Mouse (Mus musculus) effector memory CD4-positive, alpha-beta T cell, adult 5 months (primary cell): Measurements from ENCODE around the gene Msn. TPM values are rescaled to one million over a fixed set of nuclear protein-coding genes. Genes with fewer than 3 reads are reported as not detected.

ENCODE experiments used
- polyA plus RNA-seq: library from polyadenylated mRNA; unstranded; fragments of 100-300 nt; shearing (Covaris generic); gene quantifications from one replicate; pipeline ENCODE4 v1.2.1, GENCODE M21; 2017

The Msn gene
- 869 TPM for polyA plus RNA-seq

DNA sequence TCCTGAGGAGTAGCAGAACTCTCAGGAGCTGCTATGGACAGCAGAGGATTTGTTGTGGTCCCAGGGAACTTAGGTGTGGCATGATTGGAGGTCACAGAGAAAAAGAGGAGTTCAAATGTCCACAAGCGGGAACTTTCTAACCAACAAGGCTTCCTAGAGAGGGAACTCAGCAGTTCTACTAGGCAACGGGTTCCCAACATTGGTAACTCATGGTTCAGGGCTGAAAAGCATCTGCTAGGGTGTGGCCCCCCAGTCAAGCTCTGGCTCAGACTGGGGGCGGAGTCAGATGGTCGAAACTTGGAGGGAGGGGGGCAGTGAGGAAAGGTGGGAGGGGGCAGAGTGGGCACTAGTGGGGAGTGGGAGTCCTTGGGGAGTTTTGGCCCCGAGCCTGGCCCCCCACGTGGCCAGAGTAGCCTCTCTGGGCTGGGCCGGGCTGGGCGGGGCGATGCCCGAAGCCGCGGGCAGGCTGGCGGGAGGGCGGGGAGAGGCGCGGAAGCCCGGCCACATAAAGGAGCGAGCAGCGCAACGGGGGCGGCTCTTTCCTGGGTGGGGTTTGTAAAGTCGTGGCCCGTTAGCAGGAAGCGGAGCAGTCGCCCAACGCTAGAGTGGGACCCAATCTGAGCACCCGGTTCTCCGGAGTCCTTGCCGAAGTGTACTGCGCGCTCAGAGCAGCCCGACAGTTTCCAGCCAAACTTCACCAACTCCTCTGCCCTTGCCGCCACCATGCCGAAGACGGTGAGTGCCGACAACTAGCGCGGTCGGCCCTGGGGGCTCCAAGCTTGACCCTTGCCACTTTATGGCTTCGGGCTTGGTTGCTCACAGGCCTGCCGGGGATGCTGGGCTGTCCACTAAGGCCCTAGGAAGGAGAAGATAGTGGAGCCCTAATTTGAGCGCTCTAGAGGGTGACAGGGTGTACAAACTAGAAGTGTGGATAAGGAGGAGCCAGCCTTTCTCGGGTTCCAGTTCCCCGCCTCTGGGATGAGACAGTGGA, at the start of gene Msn:
TSS of gene Msn (plus strand) at position 534 of the 991 bp plus-strand sequence.

Other genes with a start within 250 kb of the Msn start
- 116 TPM for gene Las1l, start 139.1 kb upstream of the Msn start, polyA plus RNA-seq
- gene Vsig4, start 197.4 kb downstream of the Msn start, polyA plus RNA-seq, result not detected